9 mouse cellular contexts compared by ENCODE assay signal in genomic region chr16:78490245-78490644, GRCm38 (mm10).
DNase-seq lines count a peak whose midpoint lies in the region; ATAC-seq and TF ChIP-seq lines count a peak whose summit lies in the region.
"Had no signal": no experiment of that assay in that cellular context is flagged by ENCODE, and none has a peak within 500 bp of the region (broad histone marks: within the 10 kb centered on the region; RNA-seq: fewer than 3 reads in every experiment).

No protein-coding gene starts in this region.

- no peak for TF ChIP-seq RAD21 in CH12.LX (IDR thresholded peaks at IDR 0.05; ENCODE audit: low read depth, low read length)

- H3K9ac ChIP-seq in CH12.LX (ENCODE audit: insufficient read depth, low read depth): no peak overlapping the region
- peak overlapping the region; percentile 17; the same call in 1 of the 2 replicates for H3K9ac ChIP-seq in heart, embryonic 11.5 days (ENCODE audit: low read depth, low read length)

- H3K4me2 ChIP-seq in CH12.LX (ENCODE audit: insufficient read depth, low read depth, poor library complexity, severe bottlenecking): peak overlapping the region; percentile 8
- peak overlapping the region; percentile 31 for H3K4me2 ChIP-seq in heart, embryonic 11.5 days

- H3K4me3 ChIP-seq in CH12.LX (replicated peaks in 1 of 3; ENCODE audit: low read depth in 2 of 3, low read length in 2 of 3, poor library complexity in 1 of 3): no peak overlapping the region
- H3K4me3 ChIP-seq in heart, embryonic 11.5 days (ENCODE audit: low read depth, low read length): no peak overlapping the region
- peak overlapping the region; percentile 47 for H3K4me3 ChIP-seq in small intestine, adult 2 months (ENCODE audit: low read depth, low read length)
- H3K4me3 ChIP-seq: erythroblast, embryonic 14.5 days had no signal

- no peak overlapping the region for H3K27ac ChIP-seq in CH12.LX (ENCODE audit: insufficient read depth, low read depth)
- no peak overlapping the region for H3K27ac ChIP-seq in heart, embryonic 11.5 days (ENCODE audit: low read depth, low read length)
- no peak overlapping the region for H3K27ac ChIP-seq in small intestine, adult 2 months (ENCODE audit: insufficient read depth, low read depth, low read length)

- ATAC-seq in heart, embryonic 11.5 days (replicated peaks; ENCODE audit: insufficient number of reproducible peaks, low FRiP score, low TSS enrichment): no peak

- in situ Hi-C loops in CH12.LX (cut with MboI; ENCODE audit: low pct_ligation_motif_present, low pct_unique_long_range_greater_than_20kb, low sequenced_read_pairs): no loop called here

- no peaks in the 10 kb centered on the region for H3K36me3 ChIP-seq in CH12.LX (replicated peaks in 1 of 2; ENCODE audit: control insufficient read depth in 1 of 2, insufficient read depth in 1 of 2, low read length in 1 of 2)
- no peaks in the 10 kb centered on the region for H3K36me3 ChIP-seq in heart, embryonic 11.5 days (ENCODE audit: control insufficient read depth, insufficient read depth, low read length)
- no peaks in the 10 kb centered on the region for H3K36me3 ChIP-seq in small intestine, adult 2 months (ENCODE audit: control insufficient read depth, insufficient read depth, low read length)

- no peak for TF ChIP-seq POLR2A in CH12.LX (IDR thresholded peaks at IDR 0.05; ENCODE audit: low read depth, low read length)
- TF ChIP-seq POLR2A in brain, embryonic 14.5 days (IDR thresholded peaks at IDR 0.05; ENCODE audit: borderline replicate concordance, extremely low read depth, insufficient read depth, insufficient read length, poor library complexity, severe bottlenecking): no peak
- no peak for TF ChIP-seq POLR2A in small intestine, adult 2 months (IDR thresholded peaks at IDR 0.05; ENCODE audit: low read depth, low read length)

- TF ChIP-seq EP300 in CH12.LX (IDR thresholded peaks at IDR 0.05; ENCODE audit: low read length): 0 out of 2 replicates have a peak, but pooled peaks have one; percentile 17

- no peak for TF ChIP-seq CTCF in CH12.LX (conservative IDR thresholded peaks at IDR 0.05 in 1 of 2, IDR thresholded peaks at IDR 0.05 in 1 of 2; ENCODE audit: low read depth in 2 of 2, low read length in 2 of 2)
- TF ChIP-seq CTCF in brain, embryonic 14.5 days (IDR thresholded peaks at IDR 0.05; ENCODE audit: borderline replicate concordance, extremely low read depth, insufficient read depth, insufficient read length): no peak
- TF ChIP-seq CTCF in small intestine, adult 2 months (IDR thresholded peaks at IDR 0.05; ENCODE audit: extremely low read depth, insufficient read length, insufficient replicate concordance, low read depth, low read length): no peak

- dilution Hi-C loops in CH12.LX (cut with MboI; ENCODE audit: extremely low pct_ligation_motif_present, extremely low pct_unique_long_range_greater_than_20kb, low sequenced_read_pairs): no loop called here

- peaks cover 2% of the 10 kb centered on the region for H3K9me3 ChIP-seq in CH12.LX (replicated peaks; ENCODE audit: low read length)
- no peaks in the 10 kb centered on the region for H3K9me3 ChIP-seq in heart, embryonic 11.5 days (replicated peaks; ENCODE audit: control insufficient read depth, low read length)

- 31% methylated on average over 12 of the region's 12 CpGs for WGBS in heart, embryonic 11.5 days (ENCODE audit: insufficient replicate concordance)
- 3% methylated on average over 12 of the region's 12 CpGs for WGBS in small intestine, adult 2 months

- no peaks in the 10 kb centered on the region for H3K27me3 ChIP-seq in CH12.LX (replicated peaks)
- no peaks in the 10 kb centered on the region for H3K27me3 ChIP-seq in heart, embryonic 11.5 days (ENCODE audit: control insufficient read depth, insufficient read depth, low read length)
- H3K27me3 ChIP-seq in small intestine, adult 2 months (ENCODE audit: control insufficient read depth, insufficient read depth, low read length): no peaks in the 10 kb centered on the region

- no peaks in the 10 kb centered on the region for H3K79me2 ChIP-seq in CH12.LX (replicated peaks; ENCODE audit: control insufficient read depth, extremely low read depth, insufficient read depth, poor library complexity, severe bottlenecking)

- DNase-seq in CH12.LX (ENCODE audit: extremely low read depth): peak; percentile 48
- peak; percentile 46 for DNase-seq in brain, embryonic 14.5 days (ENCODE audit: low read depth)
- DNase-seq in kidney, adult 9 months: peak; percentile 31
- peak; percentile 71 for DNase-seq in lung, postnatal 14 days
- DNase-seq in left cerebral cortex, adult 18-20 months (ENCODE audit: low spot score in 2 of 2): no peak
- DNase-seq in cerebellum, postnatal 4 days (ENCODE audit: low spot score in 2 of 2): no peak

- peaks cover 0 to 24% of the 10 kb centered on the region in 2 experiments; a peak in 2 of 4 replicates for H3K4me1 ChIP-seq in CH12.LX (ENCODE audit: control insufficient read depth in 1 of 2, insufficient read depth in 2 of 2)
- H3K4me1 ChIP-seq in heart, embryonic 11.5 days (ENCODE audit: control insufficient read depth, insufficient read depth, low read length): no peaks in the 10 kb centered on the region
- H3K4me1 ChIP-seq in small intestine, adult 2 months (ENCODE audit: control insufficient read depth, insufficient read depth, insufficient read length, low read length): no peaks in the 10 kb centered on the region

TF ChIP-seq in CH12.LX, 34 proteins besides CTCF, POLR2A, EP300 and RAD21:
- TF ChIP-seq NELFE (IDR thresholded peaks at IDR 0.05; ENCODE audit: low read depth, low read length) (no peak), JUN (IDR thresholded peaks at IDR 0.05; ENCODE audit: insufficient read depth, low read depth, low read length) (no peak), SIN3A (IDR thresholded peaks at IDR 0.05; ENCODE audit: low read length) (peak; percentile 49; the same call in 1 of the 2 replicates), BHLHE40 (IDR thresholded peaks at IDR 0.05; ENCODE audit: low read depth, low read length) (peak; percentile 39; the same call in 1 of the 2 replicates), ELF1 (IDR thresholded peaks at IDR 0.05; ENCODE audit: low read depth, low read length) (0 out of 2 replicates have a peak, but pooled peaks have one; percentile 21), TBP (conservative IDR thresholded peaks at IDR 0.05; ENCODE audit: low read depth, low read length) (no peak)

Comparison
In these comparisons a context has a peak if more than half of its experiments do, and no peak if none do; other contexts are left out.
1. DNase-seq: peak in CH12.LX (single experiment), brain, embryonic 14.5 days (single experiment), kidney, adult 9 months (single experiment) and lung, postnatal 14 days (single experiment); none in left cerebral cortex, adult 18-20 months (0 of 2) and cerebellum, postnatal 4 days (0 of 2).